Mouse (Mus musculus) stomach, postnatal 0 days (tissue): ENCODE data around the gene Necap2. TPM values are rescaled to one million over a fixed set of nuclear protein-coding genes. Genes with fewer than 3 reads are reported as not detected.

Experiments used
- ATAC-seq: fragments of 200-750 bp; cut with Nextera tagmentation; 2 replicates; pipeline ENCODE4 v1.8.0; 2017; ENCODE audit not compliant: low FRiP score, low TSS enrichment
- DNase-seq: peaks from one replicate; pipeline ENCODE4 v3.0.0-alpha.2; 2016; ENCODE audit warnings: low spot score
- H3K27ac ChIP-seq: fragments of 300-500 bp; sonication (generic); replicated peaks from 2 replicates; pipeline ENCODE4 v1.5.1; 2014; ENCODE audit warnings: mild to moderate bottlenecking, control low read depth
- H3K27me3 ChIP-seq: fragments of 300-500 bp; sonication (generic); 2 replicates; pipeline ENCODE4 v1.6.1; 2014; ENCODE audit warnings: low read length; ENCODE audit not compliant: control insufficient read depth, insufficient read depth
- H3K36me3 ChIP-seq: fragments of 300-500 bp; sonication (generic); 2 replicates; pipeline ENCODE4 v1.6.1; 2014; ENCODE audit warnings: low read length, mixed read lengths; ENCODE audit not compliant: control insufficient read depth, insufficient read depth
- H3K4me1 ChIP-seq: fragments of 300-500 bp; sonication (generic); replicated peaks from 2 replicates; pipeline ENCODE4 v1.6.1; 2014; ENCODE audit warnings: antibody characterized with exemption; ENCODE audit not compliant: control insufficient read depth, insufficient read depth
- H3K4me2 ChIP-seq: fragments of 300-500 bp; sonication (generic); replicated peaks from 2 replicates; pipeline ENCODE4 v1.6.1; 2014; ENCODE audit warnings: low read depth, mild to moderate bottlenecking, control low read depth, moderate library complexity
- H3K4me3 ChIP-seq: fragments of 300-500 bp; sonication (generic); 2 replicates; pipeline ENCODE4 v1.5.1; 2014; ENCODE audit warnings: low read depth, low read length, control low read depth
- H3K9ac ChIP-seq: fragments of 300-500 bp; sonication (generic); 2 replicates; pipeline ENCODE4 v1.6.1; 2014; ENCODE audit warnings: mild to moderate bottlenecking, low read length, control low read depth, mixed read lengths
- H3K9me3 ChIP-seq: fragments of 300-500 bp; sonication (generic); 2 replicates; pipeline ENCODE4 v1.6.1; 2016; ENCODE audit warnings: low read length; ENCODE audit not compliant: control insufficient read depth
- CTCF ChIP-seq: IDR thresholded peaks from 2 replicates; pipeline ENCODE4 v1.5.1; 2016; ENCODE audit warnings: antibody characterized with exemption, low read depth, mild to moderate bottlenecking, moderate library complexity
- EP300 ChIP-seq: optimal IDR thresholded peaks from 2 replicates; pipeline ENCODE3; 2016; ENCODE audit warnings: antibody characterized with exemption
- WGBS: fragments of 180-500 bp; shearing (Covaris S2); extraction: QIAGEN DNeasy Blood & Tissue Kit; methylation state at CpG from one replicate; pipeline ENCODE4 v1.1.7; 2014; 5-methylcytosine and 5-hydroxymethylcytosine counted together
- polyA plus RNA-seq: library from polyadenylated mRNA; unstranded; fragments of >200 nt; fragmentation: Nextera tagmentation; extraction: Ambion mirVana; gene quantifications from 2 replicates; pipeline ENCODE4 v1.2.1, GENCODE M21; 2015

Necap2 gene
- polyA plus RNA-seq, 1 experiment from 2014 or later: 77.7 TPM

GRCm38 (mm10) chr4:141114521-141114981 is 36.4 kb upstream of the Necap2 start:
- Histone ChIP-seq H3K36me3 (peaks cover 30% of the 10 kb centered on the region), H3K9ac (no peak overlapping the region)
- TF ChIP-seq CTCF (no peak), EP300 (no peak)

GRCm38 (mm10) chr4:141113831-141114230 is 35.7 kb upstream of the Necap2 start:
- Histone ChIP-seq H3K9ac (no peak overlapping the region), H3K4me1 (no peaks in the 10 kb centered on the region), H3K36me3 (peaks cover 30% of the 10 kb centered on the region), H3K27me3 (no peaks in the 10 kb centered on the region), H3K9me3 (no peaks in the 10 kb centered on the region), H3K4me3 (no peak overlapping the region), H3K4me2 (no peak overlapping the region), H3K27ac (peak overlapping the region; percentile 35; the same call in 1 of the 2 replicates)
- TF ChIP-seq EP300 (no peak), CTCF (0 out of 2 replicates have a peak, but pooled peaks have one; percentile 9)
- DNase-seq: peak; percentile 60
- peak; percentile 20 for ATAC-seq
- 55% methylated on average over 7 of the region's 7 CpGs for WGBS

More at GRCm38 (mm10) chr4:141114521-141114981, 36.4 kb upstream of the Necap2 start:
- no peaks in the 10 kb centered on the region for H3K4me1 ChIP-seq
- no peak overlapping the region for H3K4me3 ChIP-seq
- H3K27me3 ChIP-seq: no peaks in the 10 kb centered on the region
- 80% methylated on average over 6 of the region's 6 CpGs for WGBS
- ATAC-seq (no peak), DNase-seq (no peak)
- no peak overlapping the region for H3K4me2 ChIP-seq
- H3K9me3 ChIP-seq: no peaks in the 10 kb centered on the region
- H3K27ac ChIP-seq: 0 out of 2 replicates have a peak overlapping the region, but pooled peaks have one; percentile 35

GRCm38 (mm10) chr4:141108196-141108732 is 30.1 kb upstream of the Necap2 start:
- DNase-seq: no peak
- Histone ChIP-seq H3K9me3 (no peaks in the 10 kb centered on the region), H3K36me3 (0 out of 2 replicates have a peak, but pooled peaks cover 10% of the 10 kb centered on the region), H3K27ac (no peak overlapping the region), H3K4me3 (no peak overlapping the region), H3K9ac (no peak overlapping the region), H3K4me2 (no peak overlapping the region), H3K4me1 (no peaks in the 10 kb centered on the region), H3K27me3 (no peaks in the 10 kb centered on the region)
- WGBS: 33% methylated on average over 10 of the region's 10 CpGs
- ATAC-seq: no peak
- no peak for TF ChIP-seq CTCF
- no peak for TF ChIP-seq EP300

- TF ChIP-seq EP300 (no peak), CTCF (no peak)
- 73% methylated on average over 16 of the region's 16 CpGs for WGBS
- DNase-seq: no peak
These were observed 28.5 kb upstream of the Necap2 start for GRCm38 (mm10) chr4:141106526-141107183.

GRCm38 (mm10) chr4:141101855-141102254 is 23.7 kb upstream of the Necap2 start:
- peak; percentile 59 for DNase-seq
- no peak overlapping the region for H3K27ac ChIP-seq
- no peaks in the 10 kb centered on the region for H3K27me3 ChIP-seq
- no peaks in the 10 kb centered on the region for H3K9me3 ChIP-seq
- no peak for ATAC-seq
- no peak for TF ChIP-seq EP300
- peak; percentile 75 for TF ChIP-seq CTCF
- 58% methylated on average over 6 of the region's 6 CpGs for WGBS
- no peaks in the 10 kb centered on the region for H3K36me3 ChIP-seq
- H3K4me1 ChIP-seq: no peaks in the 10 kb centered on the region
- H3K4me3 ChIP-seq: no peak overlapping the region
- no peak overlapping the region for H3K9ac ChIP-seq
- H3K4me2 ChIP-seq: no peak overlapping the region

More at GRCm38 (mm10) chr4:141106526-141107183, 28.5 kb upstream of the Necap2 start:
- H3K9me3 ChIP-seq: no peaks in the 10 kb centered on the region
- H3K27ac ChIP-seq: no peak overlapping the region
- H3K4me1 ChIP-seq: no peaks in the 10 kb centered on the region
- H3K36me3 ChIP-seq: 0 out of 2 replicates have a peak, but pooled peaks cover 4% of the 10 kb centered on the region
- no peak overlapping the region for H3K4me2 ChIP-seq
- no peak for ATAC-seq
- no peak overlapping the region for H3K4me3 ChIP-seq
- no peaks in the 10 kb centered on the region for H3K27me3 ChIP-seq
- no peak overlapping the region for H3K9ac ChIP-seq

- 92% methylated on average over 9 of the region's 9 CpGs for WGBS
- no peak overlapping the region for H3K9ac ChIP-seq
- ATAC-seq (no peak), DNase-seq (no peak)
- no peak overlapping the region for H3K27ac ChIP-seq
- no peak overlapping the region for H3K4me2 ChIP-seq
- H3K4me1 ChIP-seq: no peaks in the 10 kb centered on the region
- no peaks in the 10 kb centered on the region for H3K9me3 ChIP-seq
- H3K27me3 ChIP-seq: no peaks in the 10 kb centered on the region
- no peaks in the 10 kb centered on the region for H3K36me3 ChIP-seq
- no peak for TF ChIP-seq EP300
- TF ChIP-seq CTCF: no peak
- no peak overlapping the region for H3K4me3 ChIP-seq
These were observed 23.1 kb upstream of the Necap2 start for GRCm38 (mm10) chr4:141101291-141101690.
